Mouse (Mus musculus) T-helper 1 cell (primary cell): ENCODE measurements around the gene Kntc1.

Source experiments
- in situ Hi-C: fragments of 300-600 bp; cut with MboI, MseI; formaldehyde crosslinking; loops from one replicate; pipeline ENCODE4 v1.15.1; 2025; ENCODE audit warnings: high pct_unique_total_duplicates

Gene Kntc1

DNA sequence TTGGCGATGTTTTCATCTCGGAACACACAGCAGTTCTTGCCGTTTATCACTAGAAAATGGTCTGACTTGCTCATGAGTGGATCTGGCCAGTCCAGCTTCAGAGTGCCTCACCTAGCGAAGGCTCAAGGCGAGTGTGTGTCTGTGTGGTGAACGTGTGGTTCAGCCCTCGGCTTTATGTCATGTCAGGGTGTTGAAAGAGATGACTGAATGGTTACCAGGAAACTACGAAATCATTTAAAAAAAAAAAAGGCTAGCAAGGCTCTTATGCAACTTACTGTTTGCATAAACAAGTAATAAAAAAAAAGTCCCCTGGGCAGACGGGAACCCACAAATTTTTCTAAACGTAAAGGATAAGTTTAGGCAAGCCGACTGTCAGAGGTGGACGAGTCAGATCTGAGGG lies 115.8 kb downstream of the Kntc1 start, which contains the start of gene Hcar2:
Gene Hcar2, minus strand, starts transcription at position 135 of the 400 bp plus-strand sequence.
- in situ Hi-C loops = no loop called here

DNA sequence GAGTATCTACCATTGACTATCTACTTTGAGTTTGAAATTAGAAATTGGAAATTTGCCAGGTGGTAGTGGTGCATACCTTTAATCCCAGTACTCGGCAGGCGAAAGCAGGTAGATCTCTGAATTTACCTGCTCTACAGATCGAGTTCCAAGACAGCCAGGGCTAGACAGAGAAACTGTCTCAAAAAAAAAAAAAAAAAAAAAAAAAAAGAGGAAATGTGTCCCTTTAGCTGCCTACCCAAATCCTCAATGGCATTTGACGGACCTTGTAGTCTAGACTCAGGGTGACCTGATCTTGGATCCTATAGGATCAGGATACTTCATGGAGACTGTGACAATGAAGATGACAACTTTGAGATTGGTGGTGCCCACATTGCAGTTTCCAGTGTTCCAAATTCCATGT lies 116.9 kb downstream of the Kntc1 start:
- in situ Hi-C loops = no loop called here

DNA sequence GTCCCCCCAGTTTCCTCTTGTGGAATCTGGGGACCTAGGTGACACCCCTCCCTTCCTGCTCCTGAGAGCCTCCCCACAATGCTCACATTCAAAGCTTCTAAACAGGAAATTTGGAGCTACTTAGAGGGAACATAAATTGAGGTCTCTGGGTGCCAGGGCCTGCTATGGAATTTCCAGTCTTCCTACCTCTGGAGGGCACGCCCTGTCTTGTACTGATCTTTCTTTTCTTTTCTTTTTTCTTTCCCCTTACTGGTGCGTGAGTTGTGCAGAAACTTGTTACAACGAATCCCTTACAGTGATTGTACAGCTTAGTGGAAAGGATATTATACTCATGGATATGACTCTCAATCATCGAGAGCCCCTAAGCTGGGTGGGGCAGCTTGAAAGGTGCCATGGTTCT lies 120.1 kb downstream of the Kntc1 start:
- in situ Hi-C loops = no loop called here
